Mouse (Mus musculus) liver, adult 2 months (tissue): ENCODE measurements around the gene Dpp6.

Source experiments
- CTCF ChIP-seq: fragments of 200-500 bp; IDR thresholded peaks from 2 replicates; pipeline ENCODE4 v1.5.1; 2011; ENCODE audit warnings: low read depth, low read length, control low read depth
- POLR2A ChIP-seq: fragments of 200-500 bp; IDR thresholded peaks from 2 replicates; pipeline ENCODE4 v1.6.1; 2011; ENCODE audit warnings: low read length, control low read depth; ENCODE audit not compliant: insufficient read depth; ENCODE audit errors: extremely low read depth

DNA sequence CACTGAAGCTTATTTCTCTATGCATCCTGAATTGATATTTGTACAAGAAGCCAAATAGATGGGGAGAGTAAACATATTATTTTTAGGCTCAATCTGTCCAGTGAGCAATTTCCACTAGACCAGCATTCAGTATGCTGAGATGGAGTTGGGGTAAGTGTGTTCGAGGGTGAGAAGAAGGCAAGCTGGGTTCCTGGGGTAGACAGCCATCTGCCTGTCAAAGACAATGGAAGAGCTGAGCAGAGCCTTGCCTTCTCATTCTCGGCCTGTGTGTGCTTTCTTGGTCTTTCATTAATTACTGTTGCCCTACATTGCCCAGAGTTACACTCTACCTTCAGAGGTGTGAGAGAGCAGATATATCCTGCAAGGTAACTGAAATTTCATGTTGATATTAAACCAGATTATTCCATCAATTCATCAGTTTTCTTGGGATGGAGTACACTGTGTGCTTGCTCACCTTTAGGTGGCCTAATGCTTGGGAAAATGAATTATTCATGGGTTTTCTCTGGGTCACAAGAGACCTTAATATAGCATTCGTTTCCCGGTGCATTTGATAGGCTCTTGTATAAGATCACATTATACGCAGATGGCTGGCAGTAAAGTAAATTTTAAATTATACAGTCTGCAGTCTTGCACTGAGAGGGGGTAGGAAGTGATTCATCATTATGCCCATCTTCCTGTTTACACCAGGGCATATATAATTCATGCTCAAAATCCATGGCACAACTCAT is 374.4 kb downstream of the Dpp6 start:
- no peak for TF ChIP-seq POLR2A
- TF ChIP-seq CTCF = no peak
